Mouse (Mus musculus) c-Kit-positive CD71-negative TER-119-negative erythroid progenitor cells, embryonic 14.5 days (primary cell): ENCODE measurements around the gene Tom1l2.

Experiments used
- DNase-seq: peaks from one replicate; pipeline ENCODE4 v3.0.0-alpha.2; 2013; ENCODE audit warnings: low read depth

The Tom1l2 gene

GRCm38 (mm10) chr11:60202710-60203638 is 149.7 kb downstream of the Tom1l2 start:
- no peak for DNase-seq

GRCm38 (mm10) chr11:60200384-60200783 is 152.3 kb downstream of the Tom1l2 start:
- no peak for DNase-seq

- DNase-seq, result peak; percentile 91
Observed at GRCm38 (mm10) chr11:60199702-60200184, 153.0 kb downstream of the Tom1l2 start.

- no peak for DNase-seq
Observed at GRCm38 (mm10) chr11:60198651-60199050, 154.1 kb downstream of the Tom1l2 start.

GRCm38 (mm10) chr11:60197998-60198619 is 154.6 kb downstream of the Tom1l2 start:
- DNase-seq, result no peak

GRCm38 (mm10) chr11:60196344-60196743 is 156.4 kb downstream of the Tom1l2 start:
- DNase-seq, result no peak

GRCm38 (mm10) chr11:60195108-60195507 is 157.6 kb downstream of the Tom1l2 start:
- DNase-seq, result no peak

GRCm38 (mm10) chr11:60193556-60193955 is 159.1 kb downstream of the Tom1l2 start:
- DNase-seq, result no peak

- DNase-seq, result no peak
Observed at GRCm38 (mm10) chr11:60192534-60192933, 160.2 kb downstream of the Tom1l2 start.

- DNase-seq, result no peak
Observed at GRCm38 (mm10) chr11:60190055-60190641, 162.6 kb downstream of the Tom1l2 start.

GRCm38 (mm10) chr11:60189501-60190040 is 163.1 kb downstream of the Tom1l2 start:
- no peak for DNase-seq

- no peak for DNase-seq
Observed at GRCm38 (mm10) chr11:60188275-60188853, 164.3 kb downstream of the Tom1l2 start.

GRCm38 (mm10) chr11:60187070-60187469 is 165.6 kb downstream of the Tom1l2 start:
- no peak for DNase-seq

- no peak for DNase-seq
Observed at GRCm38 (mm10) chr11:60185396-60186231, 167.1 kb downstream of the Tom1l2 start.

- no peak for DNase-seq
Observed at GRCm38 (mm10) chr11:60184346-60185325, 168.1 kb downstream of the Tom1l2 start.

- no peak for DNase-seq
Observed at GRCm38 (mm10) chr11:60182741-60183140, 170.0 kb downstream of the Tom1l2 start.

- DNase-seq, result no peak
Observed at GRCm38 (mm10) chr11:60182116-60182670, 170.5 kb downstream of the Tom1l2 start.

GRCm38 (mm10) chr11:60178506-60178905 is 174.2 kb downstream of the Tom1l2 start:
- DNase-seq, result no peak

GRCm38 (mm10) chr11:60178005-60178404 is 174.7 kb downstream of the Tom1l2 start:
- DNase-seq, result no peak
